Mouse (Mus musculus): Measurements from ENCODE around the gene Fam222b. TPM values are rescaled to one million over a fixed set of nuclear protein-coding genes. Genes with fewer than 3 reads are reported as not detected.
"Not testable (repeated sequence)": the region's sequence is repeated elsewhere in the genome, so short reads cannot be mapped to it uniquely, and the experiment has no call there.

Gene Fam222b
- polyA plus RNA-seq, 1 experiment from 2014 or later = 22.3 TPM

GRCm38 (mm10) chr11:78122815-78123214 is 28.4 kb downstream of the Fam222b start:
- no peak for ATAC-seq (ENCODE audit: low FRiP score)
- Histone ChIP-seq H3K9me3 (no peaks in the 10 kb centered on the region), H3K9ac (no peak overlapping the region), H3K4me2 (no peak overlapping the region), H3K36me3 (replicated peaks) (no peaks in the 10 kb centered on the region), H3K27ac (no peak overlapping the region), H3K4me3 (replicated peaks) (no peak overlapping the region), H3K4me1 (peaks cover 24% of the 10 kb centered on the region), H3K27me3 (no peaks in the 10 kb centered on the region)
- WGBS = 95% methylated on average over 4 of the region's 4 CpGs

- ATAC-seq (ENCODE audit: low FRiP score) = no peak
- Histone ChIP-seq H3K9me3 (no peaks in the 10 kb centered on the region), H3K27me3 (no peaks in the 10 kb centered on the region), H3K4me2 (no peak overlapping the region), H3K27ac (no peak overlapping the region), H3K9ac (no peak overlapping the region), H3K4me3 (replicated peaks) (no peak overlapping the region), H3K36me3 (replicated peaks) (no peaks in the 10 kb centered on the region), H3K4me1 (peaks cover 21% of the 10 kb centered on the region)
These were observed 29.3 kb downstream of the Fam222b start for GRCm38 (mm10) chr11:78123782-78124181.

GRCm38 (mm10) chr11:78125691-78126090 is 31.2 kb downstream of the Fam222b start:
- WGBS = 80% methylated on average over 6 of the region's 6 CpGs
- Histone ChIP-seq H3K36me3 (replicated peaks) (no peaks in the 10 kb centered on the region), H3K4me2 (no peak overlapping the region), H3K4me3 (replicated peaks) (no peak overlapping the region), H3K27me3 (no peaks in the 10 kb centered on the region), H3K9ac (no peak overlapping the region), H3K4me1 (peaks cover 18% of the 10 kb centered on the region), H3K27ac (no peak overlapping the region), H3K9me3 (no peaks in the 10 kb centered on the region)
- no peak for ATAC-seq (ENCODE audit: low FRiP score)

- peaks cover 11% of the 10 kb centered on the region for H3K4me1 ChIP-seq
- no peaks in the 10 kb centered on the region for H3K36me3 ChIP-seq (replicated peaks)
- H3K4me2 ChIP-seq = no peak overlapping the region
- no peak for ATAC-seq (ENCODE audit: low FRiP score)
- 90% methylated on average over 4 of the region's 4 CpGs for WGBS
- H3K4me3 ChIP-seq (replicated peaks) = no peak overlapping the region
- H3K9me3 ChIP-seq = no peaks in the 10 kb centered on the region
- H3K27ac ChIP-seq = no peak overlapping the region
- H3K9ac ChIP-seq = no peak overlapping the region
- no peaks in the 10 kb centered on the region for H3K27me3 ChIP-seq
These were observed 32.3 kb downstream of the Fam222b start for GRCm38 (mm10) chr11:78126739-78127138.

- Histone ChIP-seq H3K4me3 (replicated peaks) (no peak overlapping the region), H3K4me1 (peaks cover 11% of the 10 kb centered on the region), H3K9me3 (no peaks in the 10 kb centered on the region), H3K9ac (no peak overlapping the region), H3K36me3 (replicated peaks) (no peaks in the 10 kb centered on the region), H3K27me3 (no peaks in the 10 kb centered on the region), H3K27ac (no peak overlapping the region), H3K4me2 (no peak overlapping the region)
- ATAC-seq (ENCODE audit: low FRiP score) = no peak
- WGBS = 58% methylated on average over 8 of the region's 8 CpGs
These were observed 35.0 kb downstream of the Fam222b start for GRCm38 (mm10) chr11:78129458-78129857.

- no peak overlapping the region for H3K27ac ChIP-seq
- no peak overlapping the region for H3K4me3 ChIP-seq (replicated peaks)
- H3K9me3 ChIP-seq = no peaks in the 10 kb centered on the region
- H3K4me2 ChIP-seq = no peak overlapping the region
- no peak overlapping the region for H3K9ac ChIP-seq
- H3K36me3 ChIP-seq (replicated peaks) = no peaks in the 10 kb centered on the region
- peaks cover 7% of the 10 kb centered on the region; the same call in 1 of the 2 replicates for H3K4me1 ChIP-seq
- no peak for ATAC-seq (ENCODE audit: low FRiP score)
- no peaks in the 10 kb centered on the region for H3K27me3 ChIP-seq
- WGBS = 89% methylated on average over 6 of the region's 6 CpGs
These were observed 39.5 kb downstream of the Fam222b start for GRCm38 (mm10) chr11:78133915-78134314.

- Histone ChIP-seq H3K36me3 (replicated peaks) (no peaks in the 10 kb centered on the region), H3K4me2 (no peak overlapping the region), H3K9ac (no peak overlapping the region), H3K27ac (no peak overlapping the region), H3K27me3 (no peaks in the 10 kb centered on the region), H3K4me1 (peaks cover 3% of the 10 kb centered on the region; the same call in 1 of the 2 replicates), H3K4me3 (replicated peaks) (no peak overlapping the region), H3K9me3 (no peaks in the 10 kb centered on the region)
- ATAC-seq (ENCODE audit: low FRiP score) = no peak
- WGBS = 86% methylated on average over 3 of the region's 3 CpGs
These were observed 39.9 kb downstream of the Fam222b start for GRCm38 (mm10) chr11:78134344-78134743.

- H3K9ac ChIP-seq; ATAC-seq (ENCODE audit: low FRiP score); H3K9me3 ChIP-seq; H3K27me3 ChIP-seq; H3K4me3 ChIP-seq (replicated peaks); H3K4me2 ChIP-seq; H3K27ac ChIP-seq; H3K4me1 ChIP-seq; H3K36me3 ChIP-seq (replicated peaks): not testable (repeated sequence)
- WGBS = 94% methylated on average over 7 of the region's 7 CpGs
These were observed 40.9 kb downstream of the Fam222b start for GRCm38 (mm10) chr11:78135314-78135713.

GRCm38 (mm10) chr11:78136132-78136531 is 41.7 kb downstream of the Fam222b start:
- H3K4me1 ChIP-seq = no peaks in the 10 kb centered on the region
- H3K9ac ChIP-seq = no peak overlapping the region
- no peak overlapping the region for H3K27ac ChIP-seq
- no peak overlapping the region for H3K4me2 ChIP-seq
- no peaks in the 10 kb centered on the region for H3K36me3 ChIP-seq (replicated peaks)
- no peaks in the 10 kb centered on the region for H3K9me3 ChIP-seq
- no peaks in the 10 kb centered on the region for H3K27me3 ChIP-seq
- WGBS = 93% methylated on average over 1 of the region's 1 CpGs
- H3K4me3 ChIP-seq (replicated peaks) = no peak overlapping the region
- no peak for ATAC-seq (ENCODE audit: low FRiP score)

- Histone ChIP-seq H3K4me3 (replicated peaks) (no peak overlapping the region), H3K27ac (no peak overlapping the region), H3K27me3 (no peaks in the 10 kb centered on the region), H3K9me3 (no peaks in the 10 kb centered on the region), H3K4me2 (no peak overlapping the region), H3K4me1 (no peaks in the 10 kb centered on the region), H3K9ac (no peak overlapping the region), H3K36me3 (replicated peaks) (no peaks in the 10 kb centered on the region)
- no peak for ATAC-seq (ENCODE audit: low FRiP score)
- WGBS = 65% methylated on average over 4 of the region's 4 CpGs
These were observed 43.1 kb downstream of the Fam222b start for GRCm38 (mm10) chr11:78137584-78137983.

- WGBS = 92% methylated on average over 3 of the region's 3 CpGs
- Histone ChIP-seq H3K36me3 (replicated peaks) (peaks cover 2% of the 10 kb centered on the region; the same call in 1 of the 2 replicates), H3K4me1 (no peaks in the 10 kb centered on the region), H3K9me3 (no peaks in the 10 kb centered on the region), H3K4me3 (replicated peaks) (no peak overlapping the region), H3K27ac (no peak overlapping the region), H3K4me2 (no peak overlapping the region), H3K9ac (no peak overlapping the region), H3K27me3 (no peaks in the 10 kb centered on the region)
- ATAC-seq (ENCODE audit: low FRiP score) = no peak
These were observed 43.6 kb downstream of the Fam222b start for GRCm38 (mm10) chr11:78138023-78138422.

GRCm38 (mm10) chr11:78140665-78141064 is 46.2 kb downstream of the Fam222b start:
- 91% methylated on average over 5 of the region's 5 CpGs for WGBS
- Histone ChIP-seq H3K4me2 (no peak overlapping the region), H3K36me3 (replicated peaks) (peaks cover 28% of the 10 kb centered on the region)

GRCm38 (mm10) chr11:78143520-78143919 is 49.1 kb downstream of the Fam222b start:
- no peak for ATAC-seq (ENCODE audit: low FRiP score)
- WGBS = 83% methylated on average over 2 of the region's 2 CpGs
- H3K27me3 ChIP-seq = no peaks in the 10 kb centered on the region
- H3K9ac ChIP-seq = no peak overlapping the region
- no peaks in the 10 kb centered on the region for H3K9me3 ChIP-seq
- no peak overlapping the region for H3K4me3 ChIP-seq (replicated peaks)
- no peak overlapping the region for H3K4me2 ChIP-seq
- no peaks in the 10 kb centered on the region for H3K4me1 ChIP-seq
- H3K27ac ChIP-seq = no peak overlapping the region
- H3K36me3 ChIP-seq (replicated peaks) = peaks cover 50% of the 10 kb centered on the region

More at GRCm38 (mm10) chr11:78140665-78141064, 46.2 kb downstream of the Fam222b start:
- H3K27me3 ChIP-seq = no peaks in the 10 kb centered on the region
- no peak for ATAC-seq (ENCODE audit: low FRiP score)
- H3K9ac ChIP-seq = no peak overlapping the region
- H3K4me3 ChIP-seq (replicated peaks) = no peak overlapping the region
- no peaks in the 10 kb centered on the region for H3K4me1 ChIP-seq
- no peak overlapping the region for H3K27ac ChIP-seq
- H3K9me3 ChIP-seq = no peaks in the 10 kb centered on the region
